Comparison of ENCODE assay signal across 10 mouse cellular contexts in genomic region chr17:67978786-67979185, GRCm38 (mm10). TPM values are rescaled to one million over a fixed set of nuclear protein-coding genes. Genes with fewer than 3 reads are reported as not detected.
DNase-seq lines count a peak whose midpoint lies in the region; ATAC-seq lines count a peak whose summit lies in the region.
"Had no signal": no experiment of that assay in that cellular context is flagged by ENCODE, and none has a peak within 500 bp of the region (broad histone marks: within the 10 kb centered on the region; RNA-seq: fewer than 3 reads in every experiment).

No protein-coding gene starts in this region.

- no peaks in the 10 kb centered on the region for H3K9me3 ChIP-seq in heart, embryonic 10.5 days

- no peaks in the 10 kb centered on the region for H3K27me3 ChIP-seq in heart, embryonic 10.5 days (ENCODE audit: insufficient read depth, poor library complexity, severe bottlenecking)
- H3K27me3 ChIP-seq: CH12.LX had no signal

- H3K27ac ChIP-seq in heart, embryonic 10.5 days, result no peak overlapping the region; the same call in 1 of the 2 replicates

- peaks cover 25% of the 10 kb centered on the region for H3K4me1 ChIP-seq in heart, embryonic 10.5 days

- H3K4me3 ChIP-seq in heart, embryonic 10.5 days, result no peak overlapping the region
- H3K4me3 ChIP-seq: erythroblast, embryonic 14.5 days had no signal

- DNase-seq in heart, adult 11 months, result peak; percentile 96
- no peak for DNase-seq in heart, embryonic 10.5 days (ENCODE audit: low spot score)
- peak; percentile 83 for DNase-seq in adrenal gland, adult 8-10 months
- peak; percentile 51 to 81 for DNase-seq in gastrocnemius, postnatal 4 days (ENCODE audit: low spot score in 2 of 2)
- peak; percentile 33 for DNase-seq in kidney, adult 9 months
- DNase-seq in lung, postnatal 36 days, result peak; percentile 82
- no peak for DNase-seq in right cerebral cortex, postnatal 14 days

- ATAC-seq in megakaryocyte progenitor cell, adult 5-6 weeks (replicated peaks; ENCODE audit: poor library complexity), result no peak

- no peaks in the 10 kb centered on the region for H3K36me3 ChIP-seq in heart, embryonic 10.5 days

- 45% methylated on average over 3 of the region's 3 CpGs for WGBS in heart, embryonic 10.5 days

RNA-seq across cellular contexts. Expression of gene Arhgap28, which starts 25.1 kb away (rescaled TPM):
- 23.0 and 38.1 TPM in 2 replicates for polyA plus RNA-seq in heart, embryonic 10.5 days (2016; fragmentation: Nextera tagmentation; extraction: Ambion mirVana)
- total RNA-seq in adrenal gland, adult 8-10 months (2022), result 10 to 100 TPM; 11.6 to 19.9 (median 16.3) TPM
- 10 to 100 TPM; 27.5 to 30.4 TPM for total RNA-seq in gastrocnemius, postnatal 4 days (2021)
- 1.3 TPM in 2 replicates for total RNA-seq in megakaryocyte progenitor cell, adult 5-6 weeks (2015)
- total RNA-seq in megakaryocyte progenitor cell, adult 5-6 weeks (2017), result 1.1 and 1.2 TPM in 2 replicates
- total RNA-seq: CH12.LX had no signal
- polyA plus RNA-seq: erythroblast, embryonic 14.5 days had no signal

Comparison
In these comparisons a context has a peak if more than half of its experiments do, and no peak if none do; other contexts are left out.
1. DNase-seq: peak in heart, adult 11 months (single experiment), adrenal gland, adult 8-10 months (single experiment), gastrocnemius, postnatal 4 days (2 of 2), kidney, adult 9 months (single experiment) and lung, postnatal 36 days (single experiment); none in heart, embryonic 10.5 days (single experiment) and right cerebral cortex, postnatal 14 days (single experiment).
2. RNA of gene Arhgap28, which starts 25.1 kb away (total RNA-seq): 27.5 to 30.4 TPM in gastrocnemius, postnatal 4 days and 11.6 to 19.9 TPM in adrenal gland, adult 8-10 months; 1.1 to 1.3 TPM in megakaryocyte progenitor cell, adult 5-6 weeks; every median in the first group is over 4 times any median in the second.